In genomic region chr15:103518600-103519385, GRCm38 (mm10) we compare ENCODE assay signal across 12 mouse cellular contexts. TPM values are rescaled to one million over a fixed set of nuclear protein-coding genes. Genes with fewer than 3 reads are reported as not detected.
DNase-seq lines count a peak whose midpoint lies in the region; ATAC-seq lines count a peak whose summit lies in the region.
"Had no signal": no experiment of that assay in that cellular context is flagged by ENCODE, and none has a peak within 500 bp of the region (broad histone marks: within the 10 kb centered on the region; RNA-seq: fewer than 3 reads in every experiment).

No protein-coding gene starts in this region.

- H3K27ac ChIP-seq in heart, embryonic 10.5 days: peak overlapping the region; percentile 26; the same call in 1 of the 2 replicates
- H3K27ac ChIP-seq in heart, embryonic 11.5 days (ENCODE audit: low read depth, low read length): no peak overlapping the region
- peak overlapping the region; percentile 96 for H3K27ac ChIP-seq in forebrain, embryonic 13.5 days
- peak overlapping the region; percentile 86 for H3K27ac ChIP-seq in midbrain, embryonic 16.5 days (ENCODE audit: low read length)
- H3K27ac ChIP-seq: liver, embryonic 15.5 days had no signal

- H3K27me3 ChIP-seq in heart, embryonic 10.5 days (ENCODE audit: insufficient read depth, poor library complexity, severe bottlenecking): no peaks in the 10 kb centered on the region
- H3K27me3 ChIP-seq in heart, embryonic 11.5 days (ENCODE audit: control insufficient read depth, insufficient read depth, low read length): no peaks in the 10 kb centered on the region
- H3K27me3 ChIP-seq in forebrain, embryonic 13.5 days: no peaks in the 10 kb centered on the region
- H3K27me3 ChIP-seq in midbrain, embryonic 16.5 days (ENCODE audit: control insufficient read depth, insufficient read depth, low read depth, low read length): no peaks in the 10 kb centered on the region
- H3K27me3 ChIP-seq: liver, embryonic 15.5 days had no signal

- no peaks in the 10 kb centered on the region for H3K36me3 ChIP-seq in heart, embryonic 10.5 days
- no peaks in the 10 kb centered on the region for H3K36me3 ChIP-seq in heart, embryonic 11.5 days (ENCODE audit: control insufficient read depth, insufficient read depth, low read length)
- peaks cover 21% of the 10 kb centered on the region for H3K36me3 ChIP-seq in forebrain, embryonic 13.5 days (ENCODE audit: poor library complexity, severe bottlenecking)
- H3K36me3 ChIP-seq in midbrain, embryonic 16.5 days (ENCODE audit: control insufficient read depth, insufficient read depth, low read length): peaks cover 16% of the 10 kb centered on the region
- H3K36me3 ChIP-seq: liver, embryonic 15.5 days had no signal

- DNase-seq in heart, embryonic 10.5 days (ENCODE audit: low spot score): no peak
- DNase-seq in R1 (ENCODE audit: low read depth, low spot score): peak; percentile 63
- no peak for DNase-seq in lung, postnatal 14 days
- no peak for DNase-seq in lung, postnatal 25 days (ENCODE audit: low spot score)
- no peak for DNase-seq in gastrocnemius, adult 18-20 months (ENCODE audit: low spot score)
- DNase-seq: gastrocnemius, postnatal 36 days had no signal

- ATAC-seq in heart, embryonic 11.5 days (replicated peaks; ENCODE audit: insufficient number of reproducible peaks, low FRiP score, low TSS enrichment): no peak
- peak; percentile 83 for ATAC-seq in forebrain, embryonic 13.5 days
- ATAC-seq in midbrain, embryonic 16.5 days: peak; percentile 53

- no peaks in the 10 kb centered on the region for H3K9me3 ChIP-seq in heart, embryonic 10.5 days
- H3K9me3 ChIP-seq in heart, embryonic 11.5 days (replicated peaks; ENCODE audit: control insufficient read depth, low read length): no peaks in the 10 kb centered on the region
- no peaks in the 10 kb centered on the region for H3K9me3 ChIP-seq in forebrain, embryonic 13.5 days (replicated peaks)
- no peaks in the 10 kb centered on the region for H3K9me3 ChIP-seq in midbrain, embryonic 16.5 days (replicated peaks; ENCODE audit: control insufficient read depth, low read length, poor library complexity, severe bottlenecking)
- H3K9me3 ChIP-seq: liver, embryonic 15.5 days had no signal

- 15% methylated on average over 5 of the region's 5 CpGs for WGBS in heart, embryonic 10.5 days
- WGBS in heart, embryonic 11.5 days (ENCODE audit: insufficient replicate concordance): 12% methylated on average over 5 of the region's 5 CpGs
- 0% methylated on average over 5 of the region's 5 CpGs for WGBS in forebrain, embryonic 13.5 days
- WGBS in midbrain, embryonic 16.5 days: 0% methylated on average over 5 of the region's 5 CpGs

- no peak overlapping the region for H3K4me3 ChIP-seq in heart, embryonic 10.5 days
- H3K4me3 ChIP-seq in heart, embryonic 11.5 days (ENCODE audit: low read depth, low read length): no peak overlapping the region
- no peak overlapping the region for H3K4me3 ChIP-seq in forebrain, embryonic 13.5 days
- no peak overlapping the region for H3K4me3 ChIP-seq in midbrain, embryonic 16.5 days (ENCODE audit: low read depth, low read length)
- H3K4me3 ChIP-seq: liver, embryonic 15.5 days had no signal

- peaks cover 35% of the 10 kb centered on the region for H3K4me1 ChIP-seq in heart, embryonic 10.5 days
- H3K4me1 ChIP-seq in heart, embryonic 11.5 days (ENCODE audit: control insufficient read depth, insufficient read depth, low read length): peaks cover 18% of the 10 kb centered on the region
- H3K4me1 ChIP-seq in forebrain, embryonic 13.5 days: peaks cover 80% of the 10 kb centered on the region
- H3K4me1 ChIP-seq in midbrain, embryonic 16.5 days (ENCODE audit: control insufficient read depth, insufficient read depth, low read length): peaks cover 60% of the 10 kb centered on the region

- H3K4me2 ChIP-seq in heart, embryonic 11.5 days: no peak overlapping the region; the same call in 1 of the 2 replicates
- peak overlapping the region; percentile 43 for H3K4me2 ChIP-seq in forebrain, embryonic 13.5 days
- H3K4me2 ChIP-seq in midbrain, embryonic 16.5 days (ENCODE audit: low read length): peak overlapping the region; percentile 18
- H3K4me2 ChIP-seq: liver, embryonic 15.5 days had no signal

- no peak overlapping the region for H3K9ac ChIP-seq in heart, embryonic 11.5 days (ENCODE audit: low read depth, low read length)
- no peak overlapping the region for H3K9ac ChIP-seq in forebrain, embryonic 13.5 days
- H3K9ac ChIP-seq in midbrain, embryonic 16.5 days (ENCODE audit: low read depth, low read length): no peak overlapping the region
- H3K9ac ChIP-seq: liver, embryonic 15.5 days had no signal

RNA-seq across cellular contexts. Expression of gene Pde1b, which starts 16.0 kb away (rescaled TPM):
- 3.8 and 4.4 TPM in 2 replicates for polyA plus RNA-seq in heart, embryonic 10.5 days (2016; fragmentation: Nextera tagmentation; extraction: Ambion mirVana)
- polyA plus RNA-seq in heart, embryonic 11.5 days (2014; fragmentation: Nextera tagmentation; extraction: Ambion mirVana): 4.0 and 4.3 TPM in 2 replicates
- polyA plus RNA-seq in forebrain, embryonic 13.5 days (2015; fragmentation: Nextera tagmentation; extraction: Ambion mirVana): 60.5 and 61.6 TPM in 2 replicates
- polyA plus RNA-seq in midbrain, embryonic 16.5 days (2015; fragmentation: Nextera tagmentation; extraction: Ambion mirVana): 77.7 and 91.9 TPM in 2 replicates
- under 1 TPM; 0.30 to 0.81 TPM for total RNA-seq in gastrocnemius, adult 18-20 months (2021)

RNA-seq across cellular contexts. Expression of gene Ppp1r1a, which starts 19.0 kb away (rescaled TPM):
- 57.4 and 77.3 TPM in 2 replicates for polyA plus RNA-seq in heart, embryonic 10.5 days (2016; fragmentation: Nextera tagmentation; extraction: Ambion mirVana)
- polyA plus RNA-seq in heart, embryonic 11.5 days (2014; fragmentation: Nextera tagmentation; extraction: Ambion mirVana): 82.6 and 82.9 TPM in 2 replicates
- 82.3 and 85.8 TPM in 2 replicates for polyA plus RNA-seq in forebrain, embryonic 13.5 days (2015; fragmentation: Nextera tagmentation; extraction: Ambion mirVana)
- polyA plus RNA-seq in midbrain, embryonic 16.5 days (2015; fragmentation: Nextera tagmentation; extraction: Ambion mirVana): 147 and 160 TPM in 2 replicates
- 100 to 1,000 TPM in 1 of 2 experiments, 10 to 100 TPM in 1; 92.3 to 143 TPM for total RNA-seq in gastrocnemius, adult 18-20 months (2021)
- total RNA-seq: neutrophil, adult 5-6 weeks had no signal

RNA-seq across cellular contexts. Expression of gene Glycam1, which starts 46.1 kb away (rescaled TPM):
- polyA plus RNA-seq in heart, embryonic 10.5 days (2016; fragmentation: Nextera tagmentation; extraction: Ambion mirVana): not detected in 2 replicates
- polyA plus RNA-seq in heart, embryonic 11.5 days (2014; fragmentation: Nextera tagmentation; extraction: Ambion mirVana): not detected in 2 replicates
- polyA plus RNA-seq in forebrain, embryonic 13.5 days (2015; fragmentation: Nextera tagmentation; extraction: Ambion mirVana): not detected in 2 replicates
- polyA plus RNA-seq in midbrain, embryonic 16.5 days (2015; fragmentation: Nextera tagmentation; extraction: Ambion mirVana): not detected in 2 replicates
- not detected for total RNA-seq in gastrocnemius, adult 18-20 months (2021)
- total RNA-seq: gastrocnemius, postnatal 36 days; neutrophil, adult 5-6 weeks had no signal
- polyA plus RNA-seq: liver, embryonic 15.5 days; thymus, postnatal 0 days had no signal

Comparison
In these comparisons a context has a peak if more than half of its experiments do, and no peak if none do; other contexts are left out.
1. RNA of gene Pde1b, which starts 16.0 kb away (polyA plus RNA-seq): 77.7 to 91.9 TPM in midbrain, embryonic 16.5 days and 60.5 to 61.6 TPM in forebrain, embryonic 13.5 days; 4.0 to 4.3 TPM in heart, embryonic 11.5 days and 3.8 to 4.4 TPM in heart, embryonic 10.5 days; every median in the first group is over 10 times any median in the second.